Mouse (Mus musculus): Measurements from ENCODE around the gene Hist1h3g. TPM values are rescaled to one million over a fixed set of nuclear protein-coding genes. Genes with fewer than 3 reads are reported as not detected.
A peak's percentile ranks its signal among the peaks of the same experiment; 100 is the strongest.
"Not testable (repeated sequence)": the region's sequence is repeated elsewhere in the genome, so short reads cannot be mapped to it uniquely, and the experiment has no call there.

The Hist1h3g gene
- polyA plus RNA-seq, 1 experiment from 2014 or later, result 5.3 TPM

DNA sequence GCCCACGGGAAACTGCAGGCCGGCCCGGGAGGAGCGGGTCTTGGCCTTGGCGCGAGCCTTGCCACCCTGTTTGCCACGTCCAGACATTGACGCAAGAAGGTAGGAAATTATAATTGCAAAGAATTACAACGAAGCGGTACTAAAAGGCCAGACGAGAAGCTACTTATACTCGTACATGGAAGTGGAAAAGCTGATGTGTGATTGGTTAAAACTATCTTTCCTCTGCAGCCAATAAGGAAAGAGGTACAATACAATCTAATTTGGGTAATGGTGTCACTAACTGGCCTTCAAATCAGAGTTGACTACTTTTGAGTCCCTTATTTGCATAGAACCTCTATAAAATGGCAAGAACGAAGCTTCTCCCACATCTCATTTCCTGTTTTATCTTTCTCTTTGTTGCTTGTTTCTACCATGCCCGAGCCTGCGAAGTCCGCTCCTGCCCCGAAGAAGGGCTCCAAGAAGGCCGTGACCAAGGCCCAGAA, 35.8 kb downstream of the Hist1h3g start, which contains the start of the genes Hist1h2ae and Hist1h2bg:
TSS of gene Hist1h2ae (minus strand) at position 199 of the 482 bp plus-strand sequence.
TSS of gene Hist1h2bg (plus strand) at position 375 of the 482 bp plus-strand sequence.
- WGBS, result under 1% methylated on average over 18 of the region's 18 CpGs
- Histone ChIP-seq H3K4me1 (ENCODE audit: control insufficient read depth, insufficient read depth, low read length) (peaks cover 17% of the 10 kb centered on the region), H3K9me3 (replicated peaks; ENCODE audit: control insufficient read depth, low read length) (no peaks in the 10 kb centered on the region), H3K4me3 (ENCODE audit: low read depth, low read length) (peak within 1 kb of the TSS; percentile 46), H3K4me2 (ENCODE audit: low read length) (peak within 1 kb of the TSS; percentile 83), H3K9ac (ENCODE audit: low read length) (peak within 1 kb of the TSS; percentile 84), H3K27me3 (replicated peaks; ENCODE audit: control insufficient read depth, insufficient read depth, low read length) (no peaks in the 10 kb centered on the region), H3K36me3 (ENCODE audit: control insufficient read depth, insufficient read depth, low read length) (no peaks in the 10 kb centered on the region), H3K27ac (ENCODE audit: low read depth, low read length) (peak within 1 kb of the TSS; percentile 93)
- ATAC-seq (peak; percentile 90), DNase-seq (ENCODE audit: low spot score) (peak; percentile 99)

GRCm38 (mm10) chr13:23571504-23572217, 36.4 kb downstream of the Hist1h3g start:
- H3K36me3 ChIP-seq (ENCODE audit: control insufficient read depth, insufficient read depth, low read length); H3K27me3 ChIP-seq (replicated peaks; ENCODE audit: control insufficient read depth, insufficient read depth, low read length); H3K9me3 ChIP-seq (replicated peaks; ENCODE audit: control insufficient read depth, low read length); ATAC-seq: not testable (repeated sequence)
- peak overlapping the region; percentile 93 for H3K27ac ChIP-seq (ENCODE audit: low read depth, low read length)
- peak overlapping the region; percentile 83 for H3K4me2 ChIP-seq (ENCODE audit: low read length)
- DNase-seq (ENCODE audit: low spot score), result peak; percentile 46
- H3K9ac ChIP-seq (ENCODE audit: low read length), result peak overlapping the region; percentile 84
- under 1% methylated on average over 10 of the region's 34 CpGs for WGBS
- peaks cover 23% of the 10 kb centered on the region for H3K4me1 ChIP-seq (ENCODE audit: control insufficient read depth, insufficient read depth, low read length)
- peak overlapping the region; percentile 46 for H3K4me3 ChIP-seq (ENCODE audit: low read depth, low read length)

DNA sequence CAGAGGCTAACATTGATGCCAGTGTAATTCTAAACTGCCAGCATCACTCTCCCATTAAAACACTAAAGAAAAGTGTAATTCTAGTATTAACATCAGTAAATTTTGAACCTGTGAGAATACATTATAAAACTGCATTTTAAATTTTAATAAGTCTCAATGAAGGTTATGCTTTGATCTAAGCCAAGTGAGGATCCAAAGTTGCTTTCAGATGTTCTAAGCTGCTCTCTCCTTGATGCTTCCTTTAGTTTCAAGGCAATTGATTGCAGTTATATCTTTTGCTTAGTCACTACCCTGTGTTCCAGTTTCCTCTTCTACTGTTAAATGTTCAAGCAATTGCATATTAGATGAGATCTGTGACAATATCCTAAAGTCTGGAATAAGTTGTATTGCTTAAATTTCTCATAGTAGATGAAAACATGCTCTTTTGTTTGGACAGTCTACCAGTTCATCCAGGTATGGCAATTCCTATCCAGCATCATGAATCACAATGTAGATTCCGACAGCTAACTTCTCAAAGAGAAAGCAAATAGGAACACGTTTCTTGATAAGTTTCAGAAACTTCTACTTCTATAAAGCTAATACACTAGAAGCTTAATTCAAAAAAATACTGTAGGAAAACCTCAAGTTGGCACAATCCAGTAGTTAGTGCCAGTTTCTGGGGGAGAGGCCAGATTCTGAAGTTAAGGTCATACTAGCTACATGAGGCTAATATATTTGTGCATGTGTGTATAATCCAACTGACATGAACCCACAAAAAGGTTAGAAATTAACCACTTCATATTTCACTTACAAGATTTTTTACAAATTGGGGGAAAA, 37.2 kb downstream of the Hist1h3g start:
- no peaks in the 10 kb centered on the region for H3K27me3 ChIP-seq (replicated peaks; ENCODE audit: control insufficient read depth, insufficient read depth, low read length)
- no peaks in the 10 kb centered on the region for H3K9me3 ChIP-seq (replicated peaks; ENCODE audit: control insufficient read depth, low read length)
- DNase-seq (ENCODE audit: low spot score) (no peak), ATAC-seq (no peak)
- H3K36me3 ChIP-seq (ENCODE audit: control insufficient read depth, insufficient read depth, low read length), result no peaks in the 10 kb centered on the region
- H3K4me1 ChIP-seq (ENCODE audit: control insufficient read depth, insufficient read depth, low read length), result peaks cover 28% of the 10 kb centered on the region
- peak overlapping the region; percentile 84 for H3K9ac ChIP-seq (ENCODE audit: low read length)
- peak overlapping the region; percentile 83 for H3K4me2 ChIP-seq (ENCODE audit: low read length)
- peak overlapping the region; percentile 46 for H3K4me3 ChIP-seq (ENCODE audit: low read depth, low read length)
- peak overlapping the region; percentile 93 for H3K27ac ChIP-seq (ENCODE audit: low read depth, low read length)
- WGBS, result 34% methylated on average over 2 of the region's 2 CpGs

DNA sequence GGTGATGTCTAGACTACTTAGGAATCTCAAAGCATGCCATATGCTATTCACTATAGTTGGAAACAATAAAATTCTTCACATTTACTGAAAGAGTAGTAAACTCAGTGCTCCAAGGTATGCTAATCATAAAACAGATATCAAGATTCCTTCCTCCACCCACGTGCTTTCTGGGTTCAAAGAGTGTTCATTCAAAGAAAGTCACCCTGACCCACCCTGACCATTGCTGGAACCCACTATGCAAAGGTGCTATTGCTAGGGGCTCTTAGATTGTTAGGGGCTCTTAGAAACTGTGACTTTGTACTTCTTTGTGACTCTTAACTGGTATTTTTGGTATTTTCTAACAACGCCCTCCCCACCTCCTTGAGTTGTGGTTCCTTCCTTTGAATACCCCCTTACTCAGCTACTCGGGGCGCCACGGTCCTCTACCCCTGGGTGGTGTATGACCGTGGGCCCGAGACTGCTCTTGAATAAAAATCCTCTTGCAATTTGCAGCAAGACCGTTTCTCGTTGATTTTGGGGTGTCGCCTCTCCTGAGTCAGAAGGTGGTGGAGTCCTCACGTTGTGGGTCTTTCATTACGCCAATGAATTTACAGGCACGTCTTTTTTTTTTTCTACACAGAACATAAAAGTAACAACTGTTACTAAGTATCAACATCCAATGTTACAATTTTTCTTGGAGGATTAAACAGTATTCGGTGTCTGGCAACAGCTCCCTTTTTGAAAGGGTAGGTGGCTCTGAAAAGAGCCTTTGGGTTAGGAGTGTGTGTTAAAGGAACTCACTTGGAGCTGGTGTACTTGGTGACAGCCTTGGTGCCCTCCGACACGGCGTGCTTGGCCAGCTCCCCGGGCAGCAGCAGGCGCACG, 38.0 kb downstream of the Hist1h3g start:
- not testable (repeated sequence) for H3K36me3 ChIP-seq (ENCODE audit: control insufficient read depth, insufficient read depth, low read length); ATAC-seq; DNase-seq (ENCODE audit: low spot score); H3K9me3 ChIP-seq (replicated peaks; ENCODE audit: control insufficient read depth, low read length); H3K27me3 ChIP-seq (replicated peaks; ENCODE audit: control insufficient read depth, insufficient read depth, low read length)
- Histone ChIP-seq H3K4me2 (ENCODE audit: low read length) (peak overlapping the region; percentile 83), H3K9ac (ENCODE audit: low read length) (peak overlapping the region; percentile 84), H3K4me1 (ENCODE audit: control insufficient read depth, insufficient read depth, low read length) (peaks cover 28% of the 10 kb centered on the region), H3K27ac (ENCODE audit: low read depth, low read length) (peak overlapping the region; percentile 93), H3K4me3 (ENCODE audit: low read depth, low read length) (peak overlapping the region; percentile 46)
- WGBS, result 6% methylated on average over 18 of the region's 20 CpGs

DNA sequence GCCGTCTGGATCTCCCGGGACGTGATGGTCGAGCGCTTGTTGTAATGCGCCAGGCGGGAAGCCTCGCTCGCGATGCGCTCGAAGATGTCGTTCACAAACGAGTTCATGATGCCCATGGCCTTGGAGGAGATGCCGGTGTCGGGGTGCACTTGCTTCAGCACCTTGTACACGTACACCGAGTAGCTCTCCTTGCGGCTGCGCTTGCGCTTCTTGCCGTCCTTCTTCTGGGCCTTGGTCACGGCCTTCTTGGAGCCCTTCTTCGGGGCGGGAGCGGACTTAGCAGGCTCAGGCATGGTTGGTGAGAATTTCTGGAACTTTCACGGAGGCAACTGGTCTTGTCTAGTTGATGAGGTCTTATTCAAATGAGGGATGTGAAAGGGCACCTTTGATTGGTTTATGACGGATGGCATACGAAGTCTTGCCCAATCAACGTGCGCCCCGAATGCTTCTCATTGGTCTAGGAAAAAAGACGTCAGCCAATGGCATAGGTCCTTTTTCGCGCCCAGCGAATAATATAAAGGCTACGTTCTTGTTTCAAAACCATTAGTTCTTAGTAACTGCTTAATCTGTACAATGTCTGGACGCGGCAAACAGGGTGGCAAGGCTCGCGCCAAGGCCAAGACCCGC, 38.8 kb downstream of the Hist1h3g start, which contains the start of the genes Hist1h2bf and Hist1h2ad:
TSS of gene Hist1h2bf (minus strand) at position 299 of the 627 bp plus-strand sequence.
TSS of gene Hist1h2ad (plus strand) at position 484 of the 627 bp plus-strand sequence.
- not testable (repeated sequence) for H3K36me3 ChIP-seq (ENCODE audit: control insufficient read depth, insufficient read depth, low read length); H3K9me3 ChIP-seq (replicated peaks; ENCODE audit: control insufficient read depth, low read length); H3K27me3 ChIP-seq (replicated peaks; ENCODE audit: control insufficient read depth, insufficient read depth, low read length)
- Histone ChIP-seq H3K27ac (ENCODE audit: low read depth, low read length) (peak within 1 kb of the TSS; percentile 93), H3K9ac (ENCODE audit: low read length) (peak within 1 kb of the TSS; percentile 84), H3K4me1 (ENCODE audit: control insufficient read depth, insufficient read depth, low read length) (peaks cover 28% of the 10 kb centered on the region), H3K4me2 (ENCODE audit: low read length) (peak within 1 kb of the TSS; percentile 83), H3K4me3 (ENCODE audit: low read depth, low read length) (peak within 1 kb of the TSS; percentile 46)
- ATAC-seq, result peak; percentile 90
- peak; percentile 100 for DNase-seq (ENCODE audit: low spot score)
- under 1% methylated on average over 22 of the region's 42 CpGs for WGBS

GRCm38 (mm10) chr13:23574546-23575170, 39.4 kb downstream of the Hist1h3g start:
- not testable (repeated sequence) for H3K36me3 ChIP-seq (ENCODE audit: control insufficient read depth, insufficient read depth, low read length); H3K27me3 ChIP-seq (replicated peaks; ENCODE audit: control insufficient read depth, insufficient read depth, low read length); ATAC-seq; H3K9me3 ChIP-seq (replicated peaks; ENCODE audit: control insufficient read depth, low read length)
- Histone ChIP-seq H3K4me2 (ENCODE audit: low read length) (peak overlapping the region; percentile 83), H3K9ac (ENCODE audit: low read length) (peak overlapping the region; percentile 54; the same call in 1 of the 2 replicates), H3K4me1 (ENCODE audit: control insufficient read depth, insufficient read depth, low read length) (peaks cover 28% of the 10 kb centered on the region), H3K27ac (ENCODE audit: low read depth, low read length) (peak overlapping the region; percentile 84), H3K4me3 (ENCODE audit: low read depth, low read length) (peak overlapping the region; percentile 37)
- WGBS, result under 1% methylated on average over 6 of the region's 39 CpGs
- peak; percentile 43 for DNase-seq (ENCODE audit: low spot score)

GRCm38 (mm10) chr13:23575271-23575851, 40.1 kb downstream of the Hist1h3g start, which contains the start of gene Hist1h3d:
TSS of gene Hist1h3d (plus strand) at chr13:23575763.
- Histone ChIP-seq H3K4me3 (ENCODE audit: low read depth, low read length) (peak within 1 kb of the TSS; percentile 37), H3K4me2 (ENCODE audit: low read length) (peak within 1 kb of the TSS; percentile 77), H3K36me3 (ENCODE audit: control insufficient read depth, insufficient read depth, low read length) (no peaks in the 10 kb centered on the region), H3K4me1 (ENCODE audit: control insufficient read depth, insufficient read depth, low read length) (peaks cover 28% of the 10 kb centered on the region), H3K27ac (ENCODE audit: low read depth, low read length) (peak within 1 kb of the TSS; percentile 84), H3K27me3 (replicated peaks; ENCODE audit: control insufficient read depth, insufficient read depth, low read length) (no peaks in the 10 kb centered on the region), H3K9ac (ENCODE audit: low read length) (peak within 1 kb of the TSS; percentile 74), H3K9me3 (replicated peaks; ENCODE audit: control insufficient read depth, low read length) (no peaks in the 10 kb centered on the region)
- DNase-seq (ENCODE audit: low spot score), result peak; percentile 96
- WGBS, result 0% methylated on average over 17 of the region's 18 CpGs
- ATAC-seq, result peak; percentile 53

Data from forebrain, embryonic 14.5 days (tissue).